8 mouse cellular contexts compared by ENCODE assay signal in the genomic region with DNA sequence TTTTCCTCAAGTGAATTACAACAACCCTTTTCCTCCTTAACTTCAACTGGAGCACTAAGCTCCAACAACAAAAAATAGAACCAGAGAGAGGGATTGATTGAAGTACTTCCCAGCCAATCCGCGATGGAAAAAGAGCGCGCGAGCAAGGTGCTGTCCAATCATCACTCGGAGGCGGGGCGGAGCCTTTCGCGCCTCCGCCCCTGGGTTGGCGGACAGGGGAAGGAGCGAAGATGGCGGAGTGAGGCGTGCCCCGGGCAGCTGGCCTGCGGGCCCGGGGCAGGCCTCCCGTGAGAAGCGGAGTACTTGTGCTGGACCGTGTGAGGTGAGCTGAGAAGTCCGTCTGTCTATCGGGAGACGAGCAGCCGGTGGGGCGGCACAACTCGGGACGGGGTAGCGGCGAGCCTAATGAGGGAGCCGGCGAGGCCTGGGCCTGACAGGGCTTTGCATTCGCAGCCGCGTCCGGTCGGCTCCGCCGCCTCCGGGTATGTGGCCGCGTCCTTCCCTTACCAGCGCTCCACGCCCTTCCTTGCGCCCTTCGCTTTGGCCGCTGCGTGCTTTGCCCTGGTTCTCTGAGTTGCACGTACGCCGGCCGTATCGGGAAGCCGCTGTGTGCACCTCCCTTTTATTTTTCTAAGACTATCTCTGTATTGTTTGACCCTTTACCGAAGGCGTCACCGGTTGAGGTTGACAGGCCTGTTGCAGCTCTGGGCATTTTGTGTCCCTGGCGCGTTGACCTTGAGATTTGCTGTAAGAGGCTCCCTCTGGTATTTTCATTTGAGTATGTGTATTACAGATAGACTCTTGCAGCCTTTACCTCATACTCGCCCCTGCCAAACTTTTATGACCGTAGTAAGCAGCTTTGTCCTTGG. TPM values are rescaled to one million over a fixed set of nuclear protein-coding genes. Genes with fewer than 3 reads are reported as not detected.
DNase-seq lines count a peak whose midpoint lies in the region; ATAC-seq and TF ChIP-seq lines count a peak whose summit lies in the region.

No protein-coding gene starts in this region.

- H3K4me2 ChIP-seq in CH12.LX (ENCODE audit: insufficient read depth, low read depth, poor library complexity, severe bottlenecking): peak overlapping the region; percentile 25; the same call in 1 of the 2 replicates
- peak overlapping the region; percentile 66 for H3K4me2 ChIP-seq in forebrain, embryonic 11.5 days (ENCODE audit: low read depth, low read length, severe bottlenecking)
- peak overlapping the region; percentile 73 for H3K4me2 ChIP-seq in heart, embryonic 16.5 days (ENCODE audit: low read depth, low read length)
- peak overlapping the region; percentile 67 for H3K4me2 ChIP-seq in liver, embryonic 15.5 days
- H3K4me2 ChIP-seq in neural tube, embryonic 12.5 days (replicated peaks): peak overlapping the region; percentile 71

- peak overlapping the region; percentile 88 for H3K9ac ChIP-seq in CH12.LX (ENCODE audit: insufficient read depth, low read depth)
- H3K9ac ChIP-seq in forebrain, embryonic 11.5 days (ENCODE audit: low read length): peak overlapping the region; percentile 96
- H3K9ac ChIP-seq in heart, embryonic 16.5 days (ENCODE audit: low read length): peak overlapping the region; percentile 100
- peak overlapping the region; percentile 97 for H3K9ac ChIP-seq in liver, embryonic 15.5 days
- H3K9ac ChIP-seq in neural tube, embryonic 12.5 days: peak overlapping the region; percentile 91

- dilution Hi-C loops in CH12.LX (cut with MboI; ENCODE audit: extremely low pct_ligation_motif_present, extremely low pct_unique_long_range_greater_than_20kb, low sequenced_read_pairs): no loop called here

- in situ Hi-C loops in CH12.LX (cut with MboI; ENCODE audit: low pct_ligation_motif_present, low pct_unique_long_range_greater_than_20kb, low sequenced_read_pairs): no loop called here

- peak; percentile 97 for ATAC-seq in forebrain, embryonic 11.5 days (replicated peaks; ENCODE audit: low FRiP score)
- ATAC-seq in heart, embryonic 16.5 days (replicated peaks; ENCODE audit: extremely low read depth, insufficient read depth, low FRiP score): peak; percentile 95
- ATAC-seq in liver, embryonic 15.5 days (ENCODE audit: insufficient read depth): peak; percentile 93
- ATAC-seq in neural tube, embryonic 12.5 days (ENCODE audit: low FRiP score, low read depth): peak; percentile 97

- peaks cover 37% of the 10 kb centered on the region for H3K79me2 ChIP-seq in CH12.LX (replicated peaks; ENCODE audit: control insufficient read depth, extremely low read depth, insufficient read depth, poor library complexity, severe bottlenecking)

- no peak for TF ChIP-seq RAD21 in CH12.LX (IDR thresholded peaks at IDR 0.05; ENCODE audit: low read depth, low read length)

- no peak for TF ChIP-seq EP300 in CH12.LX (IDR thresholded peaks at IDR 0.05; ENCODE audit: low read length)

- no peaks in the 10 kb centered on the region for H3K9me3 ChIP-seq in CH12.LX (replicated peaks; ENCODE audit: low read length)
- H3K9me3 ChIP-seq in forebrain, embryonic 11.5 days (ENCODE audit: control insufficient read depth, low read length): no peaks in the 10 kb centered on the region
- no peaks in the 10 kb centered on the region for H3K9me3 ChIP-seq in heart, embryonic 16.5 days (replicated peaks; ENCODE audit: control insufficient read depth, low read length)
- H3K9me3 ChIP-seq in liver, embryonic 15.5 days (replicated peaks): no peaks in the 10 kb centered on the region
- H3K9me3 ChIP-seq in neural tube, embryonic 12.5 days: no peaks in the 10 kb centered on the region

- H3K27ac ChIP-seq in CH12.LX (ENCODE audit: insufficient read depth, low read depth): peak overlapping the region; percentile 48
- H3K27ac ChIP-seq in forebrain, embryonic 11.5 days (ENCODE audit: low read depth, low read length): peak overlapping the region; percentile 78
- H3K27ac ChIP-seq in heart, embryonic 16.5 days (ENCODE audit: low read length): peak overlapping the region; percentile 99
- peak overlapping the region; percentile 95 for H3K27ac ChIP-seq in liver, embryonic 15.5 days (replicated peaks)
- H3K27ac ChIP-seq in neural tube, embryonic 12.5 days: peak overlapping the region; percentile 59

- peak overlapping the region; percentile 73 to 94 (median 87) for H3K4me3 ChIP-seq in CH12.LX (replicated peaks in 1 of 3; ENCODE audit: low read depth in 2 of 3, low read length in 2 of 3, poor library complexity in 1 of 3)
- peak overlapping the region; percentile 94 for H3K4me3 ChIP-seq in forebrain, embryonic 11.5 days (ENCODE audit: low read depth, low read length)
- peak overlapping the region; percentile 94 for H3K4me3 ChIP-seq in heart, embryonic 16.5 days (ENCODE audit: low read length)
- H3K4me3 ChIP-seq in liver, embryonic 15.5 days (replicated peaks): peak overlapping the region; percentile 89
- H3K4me3 ChIP-seq in neural tube, embryonic 12.5 days: peak overlapping the region; percentile 95

- peak; percentile 95 for DNase-seq in CH12.LX (ENCODE audit: extremely low read depth)
- DNase-seq in c-Kit-positive CD71-positive TER-119-negative erythroid progenitor cells, embryonic 14.5 days (ENCODE audit: low read depth): peak; percentile 97
- DNase-seq in forebrain, embryonic 11.5 days (ENCODE audit: low spot score): peak; percentile 96
- peak; percentile 98 to 99 for DNase-seq in kidney, postnatal 36 days
- DNase-seq in telencephalon, adult 2 months (ENCODE audit: low read depth, low spot score): peak; percentile 98

- H3K27me3 ChIP-seq in CH12.LX (replicated peaks): no peaks in the 10 kb centered on the region
- H3K27me3 ChIP-seq in forebrain, embryonic 11.5 days (ENCODE audit: control insufficient read depth, insufficient read depth, low read length): no peaks in the 10 kb centered on the region
- H3K27me3 ChIP-seq in heart, embryonic 16.5 days (ENCODE audit: control insufficient read depth, insufficient read depth, low read length): no peaks in the 10 kb centered on the region
- no peaks in the 10 kb centered on the region for H3K27me3 ChIP-seq in liver, embryonic 15.5 days
- H3K27me3 ChIP-seq in neural tube, embryonic 12.5 days (replicated peaks): no peaks in the 10 kb centered on the region

- peaks cover 7 to 28% of the 10 kb centered on the region in 2 experiments; a peak in 3 of 4 replicates for H3K4me1 ChIP-seq in CH12.LX (ENCODE audit: control insufficient read depth in 1 of 2, insufficient read depth in 2 of 2)
- H3K4me1 ChIP-seq in forebrain, embryonic 11.5 days (replicated peaks; ENCODE audit: control insufficient read depth, insufficient read depth, low read length): 0 out of 2 replicates have a peak, but pooled peaks cover 4% of the 10 kb centered on the region
- peaks cover 19% of the 10 kb centered on the region for H3K4me1 ChIP-seq in heart, embryonic 16.5 days (ENCODE audit: control insufficient read depth, insufficient read depth, low read length)
- peaks cover 34% of the 10 kb centered on the region for H3K4me1 ChIP-seq in liver, embryonic 15.5 days (replicated peaks)
- peaks cover 12% of the 10 kb centered on the region for H3K4me1 ChIP-seq in neural tube, embryonic 12.5 days

- TF ChIP-seq CTCF in CH12.LX (conservative IDR thresholded peaks at IDR 0.05 in 1 of 2, IDR thresholded peaks at IDR 0.05 in 1 of 2; ENCODE audit: low read depth in 2 of 2, low read length in 2 of 2): no peak

- H3K36me3 ChIP-seq in CH12.LX (replicated peaks in 1 of 2; ENCODE audit: control insufficient read depth in 1 of 2, insufficient read depth in 1 of 2, low read length in 1 of 2): peaks cover 18 to 28% of the 10 kb centered on the region in 2 experiments
- H3K36me3 ChIP-seq in forebrain, embryonic 11.5 days (ENCODE audit: control insufficient read depth, insufficient read depth, low read length): peaks cover 4% of the 10 kb centered on the region
- peaks cover 23% of the 10 kb centered on the region for H3K36me3 ChIP-seq in heart, embryonic 16.5 days (ENCODE audit: control insufficient read depth, insufficient read depth)
- H3K36me3 ChIP-seq in liver, embryonic 15.5 days (replicated peaks): peaks cover 39% of the 10 kb centered on the region
- peaks cover 31% of the 10 kb centered on the region for H3K36me3 ChIP-seq in neural tube, embryonic 12.5 days

- under 1% methylated on average over 58 of the region's 61 CpGs for WGBS in forebrain, embryonic 11.5 days
- under 1% methylated on average over 58 of the region's 61 CpGs for WGBS in heart, embryonic 16.5 days
- WGBS in liver, embryonic 15.5 days (ENCODE audit: insufficient replicate concordance): under 1% methylated on average over 61 of the region's 61 CpGs
- WGBS in neural tube, embryonic 12.5 days: under 1% methylated on average over 61 of the region's 61 CpGs

- peak; percentile 84 for TF ChIP-seq POLR2A in CH12.LX (IDR thresholded peaks at IDR 0.05; ENCODE audit: low read depth, low read length)

RNA-seq across cellular contexts. Expression of a gene that starts 23.8 kb away (rescaled TPM):
- total RNA-seq in CH12.LX (2012; rRNA removed) (25.0 and 29.0 TPM in 2 replicates), CH12.LX (2014; rRNA removed) (92.7 and 107 TPM in 2 replicates)
- polyA plus RNA-seq in CH12.LX (2012; ENCODE audit: insufficient read length, low read depth): 39.9 and 41.1 TPM in 2 replicates
- 120 and 131 TPM in 2 replicates for polyA plus RNA-seq in forebrain, embryonic 11.5 days (2014; fragmentation: Nextera tagmentation; extraction: Ambion mirVana)
- 42.1 and 53.3 TPM in 2 replicates for polyA plus RNA-seq in heart, embryonic 16.5 days (2015; fragmentation: Nextera tagmentation; extraction: Ambion mirVana)
- polyA plus RNA-seq in liver, embryonic 15.5 days (2015; fragmentation: Nextera tagmentation; extraction: Ambion mirVana): 88.1 and 94.0 TPM in 2 replicates
- polyA plus RNA-seq in neural tube, embryonic 12.5 days (2016; fragmentation: Nextera tagmentation; extraction: Ambion mirVana): 54.9 and 55.5 TPM in 2 replicates

RNA-seq across cellular contexts. Expression of a gene that starts 23.9 kb away (rescaled TPM):
- 22.0 and 24.5 TPM in 2 replicates for total RNA-seq in CH12.LX (2012; rRNA removed)
- 49.6 and 53.6 TPM in 2 replicates for total RNA-seq in CH12.LX (2014; rRNA removed)
- 22.3 and 30.1 TPM in 2 replicates for polyA plus RNA-seq in CH12.LX (2012; ENCODE audit: insufficient read length, low read depth)
- polyA plus RNA-seq in forebrain, embryonic 11.5 days (2014; fragmentation: Nextera tagmentation; extraction: Ambion mirVana): 34.9 and 36.7 TPM in 2 replicates
- polyA plus RNA-seq in heart, embryonic 16.5 days (2015; fragmentation: Nextera tagmentation; extraction: Ambion mirVana): 20.5 and 23.2 TPM in 2 replicates
- 34.7 and 37.0 TPM in 2 replicates for polyA plus RNA-seq in liver, embryonic 15.5 days (2015; fragmentation: Nextera tagmentation; extraction: Ambion mirVana)
- polyA plus RNA-seq in neural tube, embryonic 12.5 days (2016; fragmentation: Nextera tagmentation; extraction: Ambion mirVana): 19.4 and 19.9 TPM in 2 replicates

RNA-seq across cellular contexts. Expression of a gene that starts 46.9 kb away (rescaled TPM):
- 28.7 and 29.9 TPM in 2 replicates for total RNA-seq in CH12.LX (2012; rRNA removed)
- 55.9 and 62.1 TPM in 2 replicates for total RNA-seq in CH12.LX (2014; rRNA removed)
- polyA plus RNA-seq in CH12.LX (2012; ENCODE audit: insufficient read length, low read depth): 41.5 and 47.9 TPM in 2 replicates
- polyA plus RNA-seq in forebrain, embryonic 11.5 days (2014; fragmentation: Nextera tagmentation; extraction: Ambion mirVana): 56.6 and 61.0 TPM in 2 replicates
- 52.3 and 52.5 TPM in 2 replicates for polyA plus RNA-seq in heart, embryonic 16.5 days (2015; fragmentation: Nextera tagmentation; extraction: Ambion mirVana)
- polyA plus RNA-seq in liver, embryonic 15.5 days (2015; fragmentation: Nextera tagmentation; extraction: Ambion mirVana): 56.1 and 62.6 TPM in 2 replicates
- 62.3 and 68.2 TPM in 2 replicates for polyA plus RNA-seq in neural tube, embryonic 12.5 days (2016; fragmentation: Nextera tagmentation; extraction: Ambion mirVana)

RNA-seq across cellular contexts. Expression of a gene that starts 46.9 kb away (rescaled TPM):
- 0.08 and 0.25 TPM in 2 replicates for total RNA-seq in CH12.LX (2012; rRNA removed)
- 0.14 and 0.17 TPM in 2 replicates for total RNA-seq in CH12.LX (2014; rRNA removed)
- 0.14 and 0.39 TPM in 2 replicates for polyA plus RNA-seq in CH12.LX (2012; ENCODE audit: insufficient read length, low read depth)
- polyA plus RNA-seq in forebrain, embryonic 11.5 days (2014; fragmentation: Nextera tagmentation; extraction: Ambion mirVana): 0.13 and 0.59 TPM in 2 replicates
- 0.09 and 0.11 TPM in 2 replicates for polyA plus RNA-seq in heart, embryonic 16.5 days (2015; fragmentation: Nextera tagmentation; extraction: Ambion mirVana)
- polyA plus RNA-seq in liver, embryonic 15.5 days (2015; fragmentation: Nextera tagmentation; extraction: Ambion mirVana): 0.08 and 0.15 TPM in 2 replicates
- 0.61 and 0.70 TPM in 2 replicates for polyA plus RNA-seq in neural tube, embryonic 12.5 days (2016; fragmentation: Nextera tagmentation; extraction: Ambion mirVana)

Comparison
In these comparisons a context has a peak if more than half of its experiments do, and no peak if none do; other contexts are left out.
1. Peak in every context shown above with its lines: DNase-seq, ATAC-seq, H3K4me3 ChIP-seq and H3K27ac ChIP-seq.
2. H3K27ac ChIP-seq: peak in every context shown above with its lines; median percentile 99 in heart, embryonic 16.5 days; 95 in liver, embryonic 15.5 days; 78 in forebrain, embryonic 11.5 days; 59 in neural tube, embryonic 12.5 days; 48 in CH12.LX.